Mouse (Mus musculus): ENCODE results near the gene Gabbr2. TPM values are rescaled to one million over a fixed set of nuclear protein-coding genes. Genes with fewer than 3 reads are reported as not detected.
A peak's percentile ranks its signal among the peaks of the same experiment; 100 is the strongest.

The Gabbr2 gene
- polyA plus RNA-seq, 1 experiment from 2014 or later: 0.54 TPM

DNA sequence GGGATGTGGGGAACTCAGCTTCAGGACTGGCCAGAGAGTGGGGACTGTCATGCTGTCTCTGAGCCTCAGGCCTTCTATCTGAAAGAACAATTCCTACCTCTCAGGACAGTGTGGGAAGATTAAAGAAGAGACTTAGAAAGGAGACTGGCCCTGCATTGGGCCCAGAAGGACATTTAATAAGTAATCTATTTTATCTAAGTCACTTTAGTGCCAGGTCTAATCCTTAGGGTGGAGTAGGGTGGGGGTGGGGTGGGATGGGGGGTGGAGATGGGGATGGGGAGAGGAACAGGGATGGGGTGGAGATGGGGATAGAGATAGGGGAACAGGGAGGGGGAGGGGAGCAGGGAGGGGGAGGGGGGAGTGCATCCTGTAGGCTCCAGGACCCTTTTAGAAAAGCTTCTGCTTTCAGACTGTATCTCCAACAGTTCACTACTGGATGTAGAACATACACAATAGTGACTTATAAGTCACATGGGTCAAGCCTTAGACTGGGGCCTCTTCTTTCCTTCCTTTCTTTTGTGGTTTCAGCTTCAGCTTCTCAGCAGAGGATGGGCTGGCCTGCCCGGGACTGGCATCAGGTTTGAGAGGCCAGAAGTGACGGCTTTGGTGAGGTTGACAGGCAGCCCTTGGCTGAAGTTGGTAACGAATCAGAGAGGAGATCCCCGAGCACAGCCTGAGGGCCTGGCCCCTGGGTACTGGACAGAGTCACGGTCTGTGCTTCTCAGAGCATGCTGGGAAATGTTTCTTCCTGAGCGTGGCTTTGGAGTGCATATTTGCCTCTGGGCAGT, 237.1 kb downstream of the Gabbr2 start:
- no peak overlapping the region for H3K27ac ChIP-seq (ENCODE audit: low read depth, low read length)

DNA sequence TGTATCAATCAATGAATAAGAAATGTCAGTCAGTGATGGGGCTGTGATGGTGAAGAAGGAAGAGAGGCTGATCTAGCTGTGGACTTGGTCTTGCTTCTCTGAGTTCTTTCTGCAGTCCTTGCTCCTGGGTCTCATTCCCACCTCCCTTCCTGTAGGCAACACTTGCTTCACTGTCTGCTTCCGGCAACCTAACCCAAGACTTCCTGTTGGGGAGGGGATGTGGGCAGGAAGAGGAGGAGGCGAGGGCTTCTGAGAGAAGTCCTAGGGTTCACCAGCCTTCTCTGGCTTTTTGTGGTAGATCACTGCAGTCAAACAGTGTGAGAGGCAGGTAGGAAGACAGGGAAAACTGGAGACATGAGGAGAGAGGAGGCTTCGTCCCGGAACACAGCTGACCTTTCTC, 239.4 kb downstream of the Gabbr2 start:
- ATAC-seq (ENCODE audit: low FRiP score) (no peak), DNase-seq (ENCODE audit: low spot score) (no peak)
- no peak overlapping the region for H3K27ac ChIP-seq (ENCODE audit: low read depth, low read length)
- H3K36me3 ChIP-seq (ENCODE audit: control insufficient read depth, insufficient read depth, low read length): no peaks in the 10 kb centered on the region
- no peak overlapping the region for H3K4me2 ChIP-seq (replicated peaks; ENCODE audit: low read depth, low read length)
- no peaks in the 10 kb centered on the region for H3K4me1 ChIP-seq (replicated peaks; ENCODE audit: control insufficient read depth, insufficient read depth, low read length)
- WGBS: 70% methylated on average over 4 of the region's 4 CpGs
- H3K9me3 ChIP-seq (ENCODE audit: control insufficient read depth, low read length): no peaks in the 10 kb centered on the region
- H3K4me3 ChIP-seq (ENCODE audit: low read depth, low read length): no peak overlapping the region
- no peaks in the 10 kb centered on the region for H3K27me3 ChIP-seq (ENCODE audit: control insufficient read depth, insufficient read depth, low read length)
- H3K9ac ChIP-seq (ENCODE audit: low read depth, low read length): no peak overlapping the region

More for the DNA sequence above, 237.1 kb downstream of the Gabbr2 start:
- no peaks in the 10 kb centered on the region for H3K36me3 ChIP-seq (ENCODE audit: control insufficient read depth, insufficient read depth, low read length)
- H3K4me3 ChIP-seq (ENCODE audit: low read depth, low read length): no peak overlapping the region
- ATAC-seq (ENCODE audit: low FRiP score) (no peak), DNase-seq (ENCODE audit: low spot score) (no peak)
- no peaks in the 10 kb centered on the region for H3K27me3 ChIP-seq (ENCODE audit: control insufficient read depth, insufficient read depth, low read length)
- no peaks in the 10 kb centered on the region for H3K4me1 ChIP-seq (replicated peaks; ENCODE audit: control insufficient read depth, insufficient read depth, low read length)
- WGBS: 38% methylated on average over 6 of the region's 6 CpGs
- no peak overlapping the region for H3K9ac ChIP-seq (ENCODE audit: low read depth, low read length)
- H3K9me3 ChIP-seq (ENCODE audit: control insufficient read depth, low read length): no peaks in the 10 kb centered on the region
- no peak overlapping the region for H3K4me2 ChIP-seq (replicated peaks; ENCODE audit: low read depth, low read length)

DNA sequence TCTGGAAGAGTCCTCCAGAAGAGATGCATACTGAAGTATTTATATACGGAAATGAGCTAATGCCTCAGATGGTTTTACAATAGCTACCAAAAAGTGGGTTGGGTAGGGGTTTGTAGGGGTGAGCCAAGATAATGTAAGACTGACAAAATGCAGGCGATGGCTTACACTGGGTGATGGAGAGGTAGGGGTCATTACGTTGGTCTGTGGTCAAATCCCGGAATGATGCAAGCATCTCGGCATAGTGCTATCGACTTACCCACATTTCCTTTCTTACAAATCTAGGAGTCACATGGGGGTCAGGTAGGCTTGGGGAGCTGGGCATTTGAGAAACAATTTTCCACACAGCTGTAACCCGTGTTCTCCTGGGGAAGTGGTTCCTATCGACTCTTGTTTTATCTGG, 242.7 kb downstream of the Gabbr2 start:
- no peak for DNase-seq (ENCODE audit: low spot score)
- Histone ChIP-seq H3K27me3 (ENCODE audit: control insufficient read depth, insufficient read depth, low read length) (no peaks in the 10 kb centered on the region), H3K4me3 (ENCODE audit: low read depth, low read length) (no peak overlapping the region), H3K27ac (ENCODE audit: low read depth, low read length) (no peak overlapping the region), H3K9me3 (ENCODE audit: control insufficient read depth, low read length) (no peaks in the 10 kb centered on the region), H3K36me3 (ENCODE audit: control insufficient read depth, insufficient read depth, low read length) (no peaks in the 10 kb centered on the region), H3K4me2 (replicated peaks; ENCODE audit: low read depth, low read length) (no peak overlapping the region), H3K9ac (ENCODE audit: low read depth, low read length) (no peak overlapping the region), H3K4me1 (replicated peaks; ENCODE audit: control insufficient read depth, insufficient read depth, low read length) (0 out of 2 replicates have a peak, but pooled peaks cover 3% of the 10 kb centered on the region)
- ATAC-seq (ENCODE audit: low FRiP score): no peak
- WGBS: 87% methylated on average over 8 of the region's 8 CpGs

DNA sequence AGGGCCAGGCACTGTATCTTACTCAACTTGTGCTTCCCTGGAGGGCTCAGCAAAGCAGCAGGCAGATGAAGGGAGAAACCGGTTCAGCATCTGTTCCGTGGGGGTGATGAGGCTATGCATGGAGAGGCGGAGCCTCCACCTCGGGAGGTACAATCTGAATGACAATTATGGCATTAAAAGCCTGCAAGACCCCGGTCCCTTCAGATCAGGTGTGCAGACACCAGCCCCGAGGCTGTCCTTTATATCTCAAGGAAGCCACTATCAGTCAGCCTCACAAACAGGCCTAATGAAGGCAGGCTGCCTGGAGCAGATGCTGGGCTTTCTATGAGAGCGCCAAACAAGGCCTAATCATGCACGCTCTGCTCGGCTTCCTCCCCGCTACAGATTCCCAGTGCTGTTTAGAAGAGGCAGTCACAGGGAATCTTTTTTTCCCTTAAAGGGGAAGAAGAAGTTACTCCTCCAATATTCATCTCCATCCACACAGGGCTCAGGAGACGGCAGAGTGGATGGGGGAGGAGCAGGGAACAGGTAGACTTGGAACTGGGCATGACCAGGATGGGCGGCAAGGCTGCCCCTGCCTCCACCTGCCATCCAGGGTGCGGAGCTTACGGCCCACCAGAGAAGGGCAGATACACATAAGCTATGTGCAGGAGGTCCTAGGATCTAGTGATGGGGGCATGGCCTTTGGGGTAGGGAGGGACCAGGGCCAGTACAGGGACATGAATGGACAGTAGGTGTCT, 244.5 kb downstream of the Gabbr2 start:
- Histone ChIP-seq H3K9me3 (ENCODE audit: control insufficient read depth, low read length) (no peaks in the 10 kb centered on the region), H3K36me3 (ENCODE audit: control insufficient read depth, insufficient read depth, low read length) (no peaks in the 10 kb centered on the region), H3K4me1 (replicated peaks; ENCODE audit: control insufficient read depth, insufficient read depth, low read length) (0 out of 2 replicates have a peak, but pooled peaks cover 3% of the 10 kb centered on the region), H3K4me2 (replicated peaks; ENCODE audit: low read depth, low read length) (no peak overlapping the region), H3K4me3 (ENCODE audit: low read depth, low read length) (no peak overlapping the region), H3K27me3 (ENCODE audit: control insufficient read depth, insufficient read depth, low read length) (no peaks in the 10 kb centered on the region), H3K9ac (ENCODE audit: low read depth, low read length) (no peak overlapping the region), H3K27ac (ENCODE audit: low read depth, low read length) (0 out of 2 replicates have a peak overlapping the region, but pooled peaks have one; percentile 24)
- 34% methylated on average over 14 of the region's 14 CpGs for WGBS
- ATAC-seq (ENCODE audit: low FRiP score) (peak; percentile 45; the same call in 1 of the 2 replicates), DNase-seq (ENCODE audit: low spot score) (no peak)

DNA sequence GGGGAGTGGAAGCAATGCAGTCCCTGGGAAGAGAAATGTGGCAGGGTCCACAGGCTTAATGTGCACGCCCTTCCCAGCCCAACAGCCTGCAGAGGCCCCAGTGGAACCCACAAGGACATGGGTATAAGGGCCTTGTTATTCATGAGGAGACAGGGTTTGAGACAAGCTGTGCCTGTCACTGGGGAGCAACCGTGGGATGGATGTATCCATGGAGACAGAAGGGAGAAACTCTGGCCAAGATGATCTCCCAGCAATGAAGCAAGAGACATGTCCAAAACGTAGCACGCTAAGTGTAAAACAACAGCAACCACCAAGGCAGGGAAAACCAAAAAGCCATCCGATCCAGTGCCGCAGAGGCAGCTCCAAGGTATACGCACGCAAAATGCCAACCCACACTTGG, 246.1 kb downstream of the Gabbr2 start:
- no peak overlapping the region for H3K4me3 ChIP-seq (ENCODE audit: low read depth, low read length)
- no peak overlapping the region for H3K4me2 ChIP-seq (replicated peaks; ENCODE audit: low read depth, low read length)
- DNase-seq (ENCODE audit: low spot score) (no peak), ATAC-seq (ENCODE audit: low FRiP score) (no peak)
- H3K9ac ChIP-seq (ENCODE audit: low read depth, low read length): no peak overlapping the region
- no peaks in the 10 kb centered on the region for H3K9me3 ChIP-seq (ENCODE audit: control insufficient read depth, low read length)
- 80% methylated on average over 8 of the region's 8 CpGs for WGBS
- 0 out of 2 replicates have a peak, but pooled peaks cover 3% of the 10 kb centered on the region for H3K4me1 ChIP-seq (replicated peaks; ENCODE audit: control insufficient read depth, insufficient read depth, low read length)
- no peaks in the 10 kb centered on the region for H3K36me3 ChIP-seq (ENCODE audit: control insufficient read depth, insufficient read depth, low read length)
- H3K27me3 ChIP-seq (ENCODE audit: control insufficient read depth, insufficient read depth, low read length): no peaks in the 10 kb centered on the region
- no peak overlapping the region for H3K27ac ChIP-seq (ENCODE audit: low read depth, low read length)

DNA sequence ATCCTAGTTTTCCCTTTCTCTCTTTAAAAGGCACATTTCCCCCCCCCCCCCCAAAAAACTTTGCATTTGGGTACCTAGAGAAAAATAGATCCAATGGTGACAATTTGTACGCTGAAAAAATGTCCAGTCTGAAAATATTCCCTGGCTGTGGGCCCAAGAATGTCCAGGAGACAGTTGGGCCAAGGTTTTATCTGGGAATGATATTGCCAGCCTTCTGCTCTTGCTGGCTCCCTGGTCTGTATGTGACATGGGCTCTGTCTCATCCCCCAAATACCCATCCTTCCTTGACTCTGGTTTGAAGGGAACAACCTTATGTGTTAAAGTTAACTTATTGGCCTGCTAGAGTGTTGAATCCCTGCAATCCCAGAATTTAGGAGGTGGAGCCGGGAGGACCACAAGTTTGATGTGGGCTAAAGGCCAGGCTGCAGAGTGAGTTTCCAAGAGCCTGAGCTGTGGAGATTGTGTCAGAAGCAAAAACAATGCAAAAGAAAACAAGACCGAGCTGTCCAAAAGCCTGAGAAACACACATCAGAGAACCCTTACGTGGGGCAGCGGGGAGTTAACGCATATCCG, 247.0 kb downstream of the Gabbr2 start:
- DNase-seq (ENCODE audit: low spot score): no peak
- H3K27ac ChIP-seq (ENCODE audit: low read depth, low read length): no peak overlapping the region
- no peak overlapping the region for H3K4me2 ChIP-seq (replicated peaks; ENCODE audit: low read depth, low read length)
- ATAC-seq (ENCODE audit: low FRiP score): no peak
- no peak overlapping the region for H3K4me3 ChIP-seq (ENCODE audit: low read depth, low read length)
- no peaks in the 10 kb centered on the region for H3K9me3 ChIP-seq (ENCODE audit: control insufficient read depth, low read length)
- no peak overlapping the region for H3K9ac ChIP-seq (ENCODE audit: low read depth, low read length)
- H3K27me3 ChIP-seq (ENCODE audit: control insufficient read depth, insufficient read depth, low read length): no peaks in the 10 kb centered on the region
- 0 out of 2 replicates have a peak, but pooled peaks cover 3% of the 10 kb centered on the region for H3K4me1 ChIP-seq (replicated peaks; ENCODE audit: control insufficient read depth, insufficient read depth, low read length)
- WGBS: 82% methylated on average over 7 of the region's 7 CpGs
- H3K36me3 ChIP-seq (ENCODE audit: control insufficient read depth, insufficient read depth, low read length): no peaks in the 10 kb centered on the region

DNA sequence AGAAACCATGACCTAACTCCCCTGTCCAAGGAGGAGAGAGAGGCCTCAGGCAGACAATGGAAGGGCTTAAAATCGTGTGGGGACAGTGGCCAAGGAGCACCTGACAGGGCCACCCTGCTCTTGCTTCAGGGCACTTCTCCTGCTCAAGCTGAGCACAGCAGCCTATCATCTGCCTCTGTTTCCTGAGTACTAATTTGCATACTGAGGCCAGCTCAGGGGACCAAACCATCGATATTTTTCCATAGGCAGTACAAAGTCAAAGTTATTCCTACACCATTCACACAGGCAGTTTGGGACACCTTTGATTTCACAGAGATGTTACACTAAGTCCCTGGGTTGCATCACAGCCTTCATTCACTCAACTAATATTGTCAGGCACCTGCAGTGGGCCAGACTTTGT, 249.1 kb downstream of the Gabbr2 start:
- no peaks in the 10 kb centered on the region for H3K36me3 ChIP-seq (ENCODE audit: control insufficient read depth, insufficient read depth, low read length)
- H3K27ac ChIP-seq (ENCODE audit: low read depth, low read length): no peak overlapping the region
- DNase-seq (ENCODE audit: low spot score): no peak
- no peak overlapping the region for H3K4me2 ChIP-seq (replicated peaks; ENCODE audit: low read depth, low read length)
- H3K9ac ChIP-seq (ENCODE audit: low read depth, low read length): no peak overlapping the region
- no peak overlapping the region for H3K4me3 ChIP-seq (ENCODE audit: low read depth, low read length)
- WGBS: 26% methylated on average over 2 of the region's 2 CpGs
- no peaks in the 10 kb centered on the region for H3K9me3 ChIP-seq (ENCODE audit: control insufficient read depth, low read length)
- no peak for ATAC-seq (ENCODE audit: low FRiP score)
- H3K4me1 ChIP-seq (replicated peaks; ENCODE audit: control insufficient read depth, insufficient read depth, low read length): 0 out of 2 replicates have a peak, but pooled peaks cover 3% of the 10 kb centered on the region
- no peaks in the 10 kb centered on the region for H3K27me3 ChIP-seq (ENCODE audit: control insufficient read depth, insufficient read depth, low read length)

DNA sequence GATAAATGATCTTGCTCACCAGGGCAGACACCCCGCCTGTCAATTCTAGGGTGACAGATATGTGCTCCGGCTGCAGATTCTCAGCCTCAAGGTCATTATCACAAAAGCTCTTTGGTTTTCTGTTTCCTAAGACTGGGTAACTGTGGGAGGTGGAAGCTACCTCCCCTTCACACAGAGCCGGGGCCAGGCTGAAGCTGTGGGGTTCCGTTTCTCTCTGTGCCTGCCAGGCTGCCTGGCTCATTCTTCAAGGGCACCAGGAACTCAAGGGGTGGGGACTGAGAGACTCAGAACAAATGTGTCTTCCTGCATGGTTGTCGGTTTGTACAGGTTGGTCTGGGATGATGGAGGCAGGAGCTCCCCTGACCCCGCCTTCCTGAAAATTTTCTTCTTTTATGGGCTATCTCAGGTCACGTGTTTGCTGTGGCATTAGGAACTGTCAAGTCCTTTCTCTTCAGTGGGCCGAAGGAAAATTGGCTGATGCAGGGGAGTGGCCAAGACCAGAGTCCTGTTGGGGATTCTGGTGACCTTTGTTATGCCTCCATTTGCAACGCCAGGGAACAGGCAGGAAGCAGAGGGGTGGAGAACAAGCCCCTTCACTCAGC, 254.7 kb downstream of the Gabbr2 start:
- H3K36me3 ChIP-seq (ENCODE audit: control insufficient read depth, insufficient read depth, low read length): no peaks in the 10 kb centered on the region

More for the DNA sequence above, 254.7 kb downstream of the Gabbr2 start:
- ATAC-seq (ENCODE audit: low FRiP score) (no peak), DNase-seq (ENCODE audit: low spot score) (no peak)
- no peak overlapping the region for H3K4me2 ChIP-seq (replicated peaks; ENCODE audit: low read depth, low read length)
- 36% methylated on average over 9 of the region's 9 CpGs for WGBS
- H3K4me1 ChIP-seq (replicated peaks; ENCODE audit: control insufficient read depth, insufficient read depth, low read length): peaks cover 5% of the 10 kb centered on the region; the same call in 1 of the 2 replicates
- H3K9me3 ChIP-seq (ENCODE audit: control insufficient read depth, low read length): no peaks in the 10 kb centered on the region
- H3K9ac ChIP-seq (ENCODE audit: low read depth, low read length): no peak overlapping the region
- H3K4me3 ChIP-seq (ENCODE audit: low read depth, low read length): no peak overlapping the region
- H3K27me3 ChIP-seq (ENCODE audit: control insufficient read depth, insufficient read depth, low read length): no peaks in the 10 kb centered on the region
- no peak overlapping the region for H3K27ac ChIP-seq (ENCODE audit: low read depth, low read length)

All from hindbrain, embryonic 11.5 days (tissue).